Mouse (Mus musculus) heart, postnatal 0 days (tissue): ENCODE data around the gene Soat1. TPM values are rescaled to one million over a fixed set of nuclear protein-coding genes. Genes with fewer than 3 reads are reported as not detected.

ENCODE experiments used
- ATAC-seq: fragments of 200-750 bp; cut with Nextera tagmentation; 2 replicates; pipeline ENCODE4 v1.8.0; 2017; ENCODE audit warnings: low read depth, moderate number of reproducible peaks, moderate library complexity; ENCODE audit not compliant: insufficient read depth
- DNase-seq: peaks from one replicate; pipeline ENCODE4 v3.0.0-alpha.2; 2016; ENCODE audit warnings: low spot score
- H3K27ac ChIP-seq: fragments of 300-500 bp; sonication (generic); 2 replicates; pipeline ENCODE4 v1.5.1; 2014; ENCODE audit warnings: low read depth, mild to moderate bottlenecking
- H3K27me3 ChIP-seq: fragments of 300-500 bp; sonication (generic); 2 replicates; pipeline ENCODE4 v1.6.1; 2014; ENCODE audit warnings: low read length, mixed read lengths; ENCODE audit not compliant: control insufficient read depth, insufficient read depth
- H3K36me3 ChIP-seq: fragments of 300-500 bp; sonication (generic); replicated peaks from 2 replicates; pipeline ENCODE4 v1.6.1; 2014; ENCODE audit warnings: low read length, mixed read lengths; ENCODE audit not compliant: control insufficient read depth, insufficient read depth
- H3K4me1 ChIP-seq: fragments of 300-500 bp; sonication (generic); 2 replicates; pipeline ENCODE4 v1.6.1; 2014; ENCODE audit warnings: antibody characterized with exemption; ENCODE audit not compliant: control insufficient read depth, insufficient read depth
- H3K4me2 ChIP-seq: fragments of 300-500 bp; sonication (generic); 2 replicates; pipeline ENCODE4 v1.6.1; 2014; ENCODE audit warnings: low read depth, mild to moderate bottlenecking, low read length, moderate library complexity
- H3K4me3 ChIP-seq: fragments of 300-500 bp; sonication (generic); 2 replicates; pipeline ENCODE4 v1.5.1; 2014; ENCODE audit warnings: low read depth, low read length
- H3K9ac ChIP-seq: fragments of 300-500 bp; sonication (generic); replicated peaks from 2 replicates; pipeline ENCODE4 v1.6.1; 2014; ENCODE audit warnings: low read depth, low read length, mixed read lengths
- H3K9me3 ChIP-seq: fragments of 300-500 bp; sonication (generic); replicated peaks from 2 replicates; pipeline ENCODE4 v1.6.1; 2016; ENCODE audit warnings: low read length; ENCODE audit not compliant: control insufficient read depth
- CTCF ChIP-seq: IDR thresholded peaks from 2 replicates; pipeline ENCODE4 v1.5.1; 2016; ENCODE audit warnings: antibody characterized with exemption, control low read depth, low read depth
- EP300 ChIP-seq: IDR thresholded peaks from 2 replicates; pipeline ENCODE4 v1.6.1; 2016; ENCODE audit warnings: antibody characterized with exemption, low read depth
- WGBS: fragments of 180-500 bp; shearing (Covaris S2); extraction: QIAGEN DNeasy Blood & Tissue Kit; methylation state at CpG from one replicate; pipeline ENCODE4 v1.1.7; 2014; 5-methylcytosine and 5-hydroxymethylcytosine counted together
- polyA plus RNA-seq: library from polyadenylated mRNA; unstranded; fragments of >200 nt; fragmentation: Nextera tagmentation; extraction: Ambion mirVana; gene quantifications from 2 replicates; pipeline ENCODE4 v1.2.1, GENCODE M21; 2015
- total RNA-seq: library from RNA; depleted of rRNA; stranded (reverse); fragments of >200 nt; gene quantifications from 2 replicates; pipeline ENCODE4 v1.2.3, GENCODE M21; 2014; ENCODE audit warnings: low replicate concordance

Gene Soat1
- total and polyA plus RNA-seq, 2 experiments from 2014 or later = 8.6 to 47.3 TPM

DNA sequence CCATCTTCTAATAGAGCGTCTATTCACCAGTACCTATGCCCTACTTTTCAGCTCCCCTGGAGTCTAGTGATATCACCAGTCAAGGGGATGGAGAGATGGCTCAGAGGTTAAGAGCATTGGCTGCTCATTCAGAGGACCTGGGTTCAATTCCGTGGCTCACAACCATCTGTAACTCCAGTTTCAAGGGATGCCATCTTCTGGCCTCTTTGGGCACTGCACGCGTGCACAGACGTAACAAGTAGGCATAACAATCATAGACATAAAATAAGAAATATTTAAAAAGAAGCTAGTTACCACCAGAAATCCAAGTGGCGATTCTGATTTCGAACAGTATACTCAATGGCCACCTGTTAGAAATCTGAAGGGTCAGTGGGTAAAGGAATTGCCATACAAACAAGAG lies 13.4 kb upstream of the Soat1 start:
- WGBS = 86% methylated on average over 7 of the region's 7 CpGs
- H3K9ac ChIP-seq = no peak overlapping the region
- H3K36me3 ChIP-seq = no peaks in the 10 kb centered on the region
- no peak overlapping the region for H3K4me2 ChIP-seq
- no peaks in the 10 kb centered on the region for H3K27me3 ChIP-seq
- DNase-seq (no peak), ATAC-seq (no peak)
- TF ChIP-seq EP300 (no peak), CTCF (no peak; the same call in 1 of the 2 replicates)
- no peaks in the 10 kb centered on the region for H3K4me1 ChIP-seq
- no peak overlapping the region for H3K4me3 ChIP-seq
- no peaks in the 10 kb centered on the region for H3K9me3 ChIP-seq
- H3K27ac ChIP-seq = no peak overlapping the region

DNA sequence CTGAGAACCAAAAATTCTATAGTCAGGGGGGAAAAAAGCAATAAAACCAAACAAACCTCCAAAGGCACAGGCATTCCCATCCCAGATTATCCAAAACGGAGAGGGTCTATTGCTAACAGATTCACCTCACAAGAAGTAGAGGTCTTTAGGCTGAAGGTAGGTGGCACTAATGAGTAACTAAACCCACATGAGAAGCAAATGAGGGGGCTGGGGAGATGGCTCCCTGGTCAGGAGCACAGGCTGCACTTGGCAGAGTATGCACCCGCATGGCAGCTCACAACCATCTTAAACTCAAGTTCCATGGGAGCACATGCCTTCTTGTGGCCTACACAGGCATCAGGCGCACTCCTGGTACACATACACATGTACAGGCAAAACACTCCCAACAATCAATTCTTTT lies 7.7 kb upstream of the Soat1 start:
- Histone ChIP-seq H3K9ac (no peak overlapping the region), H3K4me3 (no peak overlapping the region), H3K27me3 (no peaks in the 10 kb centered on the region), H3K4me2 (no peak overlapping the region), H3K27ac (no peak overlapping the region), H3K4me1 (no peaks in the 10 kb centered on the region), H3K9me3 (no peaks in the 10 kb centered on the region), H3K36me3 (no peaks in the 10 kb centered on the region)
- ATAC-seq (no peak), DNase-seq (no peak)
- TF ChIP-seq EP300 = no peak
- TF ChIP-seq CTCF = no peak
- 91% methylated on average over 3 of the region's 3 CpGs for WGBS

DNA sequence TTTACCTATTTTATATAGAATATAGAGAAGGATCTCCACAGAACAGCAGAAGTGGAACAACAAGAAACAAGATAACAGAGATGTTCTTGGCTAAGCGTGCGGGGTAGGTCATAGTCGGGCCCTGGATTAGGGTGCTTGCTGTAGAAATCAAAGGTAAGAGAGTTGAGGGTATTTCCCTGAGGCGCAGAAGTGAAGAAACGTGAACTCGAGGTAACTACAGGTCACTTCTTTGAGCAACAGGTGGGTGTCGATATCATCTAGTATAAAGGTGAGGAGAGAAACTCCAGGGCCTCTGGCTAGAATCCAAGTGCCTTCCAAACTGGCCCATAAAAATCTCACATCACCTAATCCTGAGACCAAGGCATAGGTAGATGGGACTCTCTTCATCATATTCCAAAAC lies 2.4 kb upstream of the Soat1 start:
- DNase-seq (no peak), ATAC-seq (no peak)
- 66% methylated on average over 7 of the region's 7 CpGs for WGBS
- Histone ChIP-seq H3K27ac (no peak overlapping the region), H3K4me2 (no peak overlapping the region), H3K9ac (no peak overlapping the region), H3K4me3 (no peak overlapping the region), H3K4me1 (no peaks in the 10 kb centered on the region), H3K27me3 (no peaks in the 10 kb centered on the region), H3K9me3 (no peaks in the 10 kb centered on the region), H3K36me3 (no peaks in the 10 kb centered on the region)
- TF ChIP-seq CTCF (no peak), EP300 (no peak)

DNA sequence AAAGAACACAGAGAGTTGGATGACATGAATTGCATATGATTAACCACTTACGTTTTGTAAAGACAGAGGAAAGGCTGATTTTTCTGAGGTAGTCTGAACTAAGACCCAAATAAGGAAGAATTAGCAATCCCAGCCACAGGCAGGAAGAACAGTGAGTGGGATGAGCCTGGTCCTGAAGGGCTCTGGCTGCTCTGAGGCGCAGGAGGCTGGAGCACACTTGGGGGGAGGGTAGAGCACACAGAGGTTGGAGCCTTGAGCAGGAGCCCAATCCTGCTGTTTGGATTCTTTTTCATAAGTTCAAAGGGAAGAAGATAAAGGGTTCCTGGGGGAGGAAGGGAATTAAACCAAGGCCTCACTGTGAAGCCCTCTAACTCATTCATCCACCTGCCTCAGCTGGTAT lies 1.9 kb upstream of the Soat1 start:
- Histone ChIP-seq H3K27me3 (no peaks in the 10 kb centered on the region), H3K36me3 (no peaks in the 10 kb centered on the region), H3K27ac (no peak overlapping the region), H3K4me1 (no peaks in the 10 kb centered on the region), H3K4me2 (no peak overlapping the region), H3K9ac (no peak overlapping the region), H3K9me3 (no peaks in the 10 kb centered on the region), H3K4me3 (no peak overlapping the region)
- 39% methylated on average over 2 of the region's 2 CpGs for WGBS
- no peak for TF ChIP-seq CTCF
- no peak for TF ChIP-seq EP300
- DNase-seq (no peak), ATAC-seq (no peak)

DNA sequence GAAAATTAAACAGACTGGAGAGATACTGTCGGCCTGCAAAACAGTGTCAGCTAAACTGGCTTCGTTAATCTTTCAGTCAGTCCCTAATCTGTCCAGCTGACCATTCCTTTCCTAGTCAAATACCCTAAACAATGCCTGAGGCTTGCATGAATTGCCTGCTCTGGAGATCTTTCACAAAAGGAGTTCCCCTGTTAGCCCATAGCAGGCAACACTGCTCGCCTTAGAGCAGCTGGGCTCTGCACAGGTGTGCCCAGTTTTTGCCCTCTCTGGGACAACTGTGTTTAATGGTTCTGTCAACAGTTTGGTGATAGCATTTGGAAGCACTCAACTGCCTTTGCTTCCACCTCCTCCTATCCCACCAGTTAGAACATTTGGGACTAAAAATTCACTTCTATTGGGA lies 723 bp upstream of the Soat1 start:
- H3K4me2 ChIP-seq = no peak overlapping the region
- TF ChIP-seq EP300 (no peak), CTCF (no peak)
- no peaks in the 10 kb centered on the region for H3K36me3 ChIP-seq
- no peaks in the 10 kb centered on the region for H3K9me3 ChIP-seq
- ATAC-seq (no peak), DNase-seq (no peak)
- H3K4me3 ChIP-seq = no peak overlapping the region
- no peak overlapping the region for H3K9ac ChIP-seq
- H3K4me1 ChIP-seq = no peaks in the 10 kb centered on the region
- no peaks in the 10 kb centered on the region for H3K27me3 ChIP-seq
- 73% methylated on average over 3 of the region's 3 CpGs for WGBS
- H3K27ac ChIP-seq = no peak overlapping the region

DNA sequence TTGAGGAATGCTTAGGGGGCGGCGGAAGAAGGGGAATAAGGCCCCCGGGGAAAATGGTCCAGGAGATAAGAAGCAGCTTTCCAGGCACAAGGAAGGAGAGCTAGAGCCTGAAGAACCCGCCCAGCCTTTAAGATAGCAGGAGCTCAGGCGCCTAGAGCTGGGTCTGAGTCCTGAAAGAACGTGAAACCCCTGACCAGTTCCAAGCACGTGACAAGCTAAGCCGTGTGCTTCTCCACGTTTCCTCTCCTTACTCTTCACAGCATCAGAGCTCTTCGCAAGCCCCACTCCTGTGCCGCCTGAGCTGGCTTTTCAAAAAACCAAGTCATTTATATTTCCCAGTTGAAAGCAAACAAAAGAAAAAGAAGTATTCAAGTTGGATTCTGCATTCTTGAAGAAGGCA lies 1.1 kb downstream of the Soat1 start:
- Histone ChIP-seq H3K9me3 (0 out of 2 replicates have a peak, but pooled peaks cover 4% of the 10 kb centered on the region), H3K27ac (peak overlapping the region; percentile 67), H3K4me2 (peak overlapping the region; percentile 85), H3K9ac (peak overlapping the region; percentile 20; the same call in 1 of the 2 replicates), H3K4me1 (no peaks in the 10 kb centered on the region), H3K36me3 (no peaks in the 10 kb centered on the region), H3K4me3 (peak overlapping the region; percentile 73), H3K27me3 (no peaks in the 10 kb centered on the region)
- TF ChIP-seq CTCF (no peak), EP300 (no peak)
- DNase-seq (peak; percentile 49), ATAC-seq (peak; percentile 45)
- 14% methylated on average over 11 of the region's 11 CpGs for WGBS
